In genomic region chr2:166332748-166333417, GRCm38 (mm10) we compare ENCODE assay signal across 11 mouse cellular contexts.
DNase-seq lines count a peak whose midpoint lies in the region; ATAC-seq and TF ChIP-seq lines count a peak whose summit lies in the region.
"Had no signal": no experiment of that assay in that cellular context is flagged by ENCODE, and none has a peak within 500 bp of the region (broad histone marks: within the 10 kb centered on the region; RNA-seq: fewer than 3 reads in every experiment).

No protein-coding gene starts in this region.

- TF ChIP-seq EP300 in heart, adult 2 months (IDR thresholded peaks at IDR 0.05; ENCODE audit: insufficient read depth, low read depth, low read length): no peak
- no peak for TF ChIP-seq EP300 in lung, postnatal 0 days (IDR thresholded peaks at IDR 0.05)

- no peak for TF ChIP-seq POLR2A in heart, adult 2 months (IDR thresholded peaks at IDR 0.05; ENCODE audit: insufficient read depth, low read depth, low read length)

- H3K4me2 ChIP-seq in lung, postnatal 0 days (replicated peaks; ENCODE audit: low read depth, low read length): no peak overlapping the region
- H3K4me2 ChIP-seq in midbrain, postnatal 0 days (ENCODE audit: low read depth, low read length, poor library complexity, severe bottlenecking): no peak overlapping the region
- H3K4me2 ChIP-seq: midbrain, embryonic 11.5 days had no signal

- no peaks in the 10 kb centered on the region for H3K36me3 ChIP-seq in heart, adult 2 months (ENCODE audit: control insufficient read depth, insufficient read depth, low read length)
- H3K36me3 ChIP-seq in lung, postnatal 0 days (ENCODE audit: insufficient read depth, low read length): no peaks in the 10 kb centered on the region
- H3K36me3 ChIP-seq in midbrain, postnatal 0 days (ENCODE audit: insufficient read depth, low read length): no peaks in the 10 kb centered on the region

- DNase-seq in heart, adult 8-10 months (ENCODE audit: low spot score): peak; percentile 29
- DNase-seq in heart, adult 2 months: no peak
- DNase-seq in adipocyte (ENCODE audit: low spot score): peak; percentile 15
- peak; percentile 16 to 38 for DNase-seq in kidney, adult 8-10 months
- peak; percentile 78 for DNase-seq in lung, postnatal 0 days (ENCODE audit: low spot score)
- DNase-seq in midbrain, postnatal 0 days (ENCODE audit: low spot score): no peak
- DNase-seq in spleen, postnatal 14 days (ENCODE audit: low spot score in 2 of 2): no peak
- DNase-seq in left cerebral cortex, postnatal 14 days (ENCODE audit: low spot score in 2 of 2): no peak
- DNase-seq: thymus, adult 18-20 months had no signal

- 0 out of 2 replicates have a peak, but pooled peaks cover 1% of the 10 kb centered on the region for H3K4me1 ChIP-seq in heart, adult 2 months (ENCODE audit: control insufficient read depth, insufficient read depth, low read length)
- H3K4me1 ChIP-seq in lung, postnatal 0 days (ENCODE audit: insufficient read depth, low read depth, low read length): peaks cover 4% of the 10 kb centered on the region; the same call in 1 of the 2 replicates
- H3K4me1 ChIP-seq in midbrain, postnatal 0 days (ENCODE audit: insufficient read depth, low read length): 0 out of 2 replicates have a peak, but pooled peaks cover 3% of the 10 kb centered on the region

- H3K4me3 ChIP-seq in heart, adult 2 months: no peak overlapping the region
- no peak overlapping the region for H3K4me3 ChIP-seq in lung, postnatal 0 days (ENCODE audit: low read depth, low read length)
- H3K4me3 ChIP-seq in midbrain, postnatal 0 days (ENCODE audit: low read depth, low read length): no peak overlapping the region
- H3K4me3 ChIP-seq: left cerebral cortex, adult 2 months had no signal

- TF ChIP-seq CTCF in heart, adult 2 months (IDR thresholded peaks at IDR 0.05): no peak
- TF ChIP-seq CTCF in lung, postnatal 0 days (IDR thresholded peaks at IDR 0.05): no peak
- TF ChIP-seq CTCF in midbrain, postnatal 0 days (IDR thresholded peaks at IDR 0.05): no peak

- 48% methylated on average over 13 of the region's 13 CpGs for WGBS in heart, adult 2 months
- WGBS in lung, postnatal 0 days: 40% methylated on average over 12 of the region's 13 CpGs
- 70% methylated on average over 13 of the region's 13 CpGs for WGBS in midbrain, postnatal 0 days

- H3K9me3 ChIP-seq in lung, postnatal 0 days (ENCODE audit: low read length): no peaks in the 10 kb centered on the region
- H3K9me3 ChIP-seq in midbrain, postnatal 0 days (ENCODE audit: low read length): no peaks in the 10 kb centered on the region

- no peaks in the 10 kb centered on the region for H3K27me3 ChIP-seq in heart, adult 2 months (ENCODE audit: control insufficient read depth, insufficient read depth, low read length)
- no peaks in the 10 kb centered on the region for H3K27me3 ChIP-seq in lung, postnatal 0 days (replicated peaks; ENCODE audit: insufficient read depth, low read length)
- no peaks in the 10 kb centered on the region for H3K27me3 ChIP-seq in midbrain, postnatal 0 days (ENCODE audit: insufficient read depth, low read length)

- no peak overlapping the region for H3K27ac ChIP-seq in heart, adult 2 months
- H3K27ac ChIP-seq in lung, postnatal 0 days (ENCODE audit: low read length): no peak overlapping the region
- no peak overlapping the region for H3K27ac ChIP-seq in midbrain, postnatal 0 days (ENCODE audit: low read depth, low read length)
- H3K27ac ChIP-seq: left cerebral cortex, adult 2 months had no signal

- intact Hi-C loops in heart, adult 2 months (cut with DNase I): no loop called here
- intact Hi-C loops in left cerebral cortex, postnatal 14 days (cut with DNase I): loop anchor here (5.0 kb wide), 1 partner anchor 229 kb away; no protein-coding TSS in a partner anchor

- ATAC-seq in lung, postnatal 0 days: peak; percentile 58
- ATAC-seq in midbrain, postnatal 0 days (ENCODE audit: low FRiP score): no peak

- no peaks in the 10 kb centered on the region for H3K79me2 ChIP-seq in heart, adult 2 months (replicated peaks; ENCODE audit: control insufficient read depth, insufficient read depth, low read length)

- no peak overlapping the region for H3K9ac ChIP-seq in heart, adult 2 months (ENCODE audit: low read depth, low read length)
- no peak overlapping the region for H3K9ac ChIP-seq in lung, postnatal 0 days (replicated peaks; ENCODE audit: low read depth)
- H3K9ac ChIP-seq in midbrain, postnatal 0 days (replicated peaks; ENCODE audit: low read length, poor library complexity, severe bottlenecking): no peak overlapping the region

Comparison
In these comparisons a context has a peak if more than half of its experiments do, and no peak if none do; other contexts are left out.
1. DNase-seq: peak in heart, adult 8-10 months (single experiment), adipocyte (single experiment), kidney, adult 8-10 months (2 of 2) and lung, postnatal 0 days (single experiment); none in heart, adult 2 months (0 of 2), midbrain, postnatal 0 days (single experiment), spleen, postnatal 14 days (0 of 2) and left cerebral cortex, postnatal 14 days (0 of 2).